Mouse (Mus musculus): ENCODE data around the gene Rab33b.
A peak's percentile ranks its signal among the peaks of the same experiment; 100 is the strongest.

Rab33b gene

GRCm38 (mm10) chr3:51517467-51517866, 33.7 kb downstream of the Rab33b start:
- no peak for DNase-seq

- no peak for DNase-seq
Observed at GRCm38 (mm10) chr3:51517878-51518762, 34.4 kb downstream of the Rab33b start.

GRCm38 (mm10) chr3:51518763-51519121, 35.0 kb downstream of the Rab33b start:
- no peak for DNase-seq

- DNase-seq, result no peak
Observed at GRCm38 (mm10) chr3:51521262-51521661, 37.5 kb downstream of the Rab33b start.

- no peak for DNase-seq
Observed at GRCm38 (mm10) chr3:51525186-51525785, 41.6 kb downstream of the Rab33b start.

DNA sequence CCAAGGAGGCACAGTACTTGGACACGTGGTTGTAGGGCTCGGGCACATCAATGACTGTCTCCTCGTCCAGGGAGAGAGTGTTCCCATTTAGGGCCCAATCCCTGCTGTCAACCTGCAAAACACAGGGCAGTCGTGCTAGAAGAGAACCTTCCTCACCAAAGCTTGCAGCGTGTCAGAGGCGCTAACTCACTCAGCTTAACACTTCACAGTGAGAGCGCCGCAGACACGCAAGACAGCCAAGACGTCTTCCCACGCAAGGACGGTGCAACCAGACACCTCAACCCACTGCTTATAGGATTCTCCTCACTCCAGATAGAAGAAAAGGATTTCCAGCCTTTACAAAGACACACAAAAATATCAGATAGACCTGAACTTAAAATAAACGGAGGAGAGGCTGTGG, 43.2 kb downstream of the Rab33b start:
- no peak for DNase-seq

GRCm38 (mm10) chr3:51531473-51532281, 48.0 kb downstream of the Rab33b start:
- peak; percentile 49 for DNase-seq

DNA sequence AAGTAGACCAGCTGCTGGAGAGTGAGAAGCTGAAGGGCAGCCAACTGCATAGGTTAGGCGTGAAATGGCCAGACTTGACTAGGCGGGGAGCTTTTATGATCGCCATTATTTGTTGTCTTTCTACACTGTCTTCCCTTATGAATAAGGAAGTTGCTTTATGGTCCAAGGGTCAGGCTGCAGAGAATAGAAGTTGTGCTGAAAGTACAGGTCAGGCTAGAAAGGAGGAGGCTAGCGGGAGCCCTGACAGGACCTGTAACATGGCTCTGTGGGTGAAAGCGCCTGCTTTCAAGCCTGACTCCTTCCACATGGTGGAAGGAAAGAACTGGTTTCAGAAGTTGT, 48.5 kb downstream of the Rab33b start:
- no peak for DNase-seq

DNA sequence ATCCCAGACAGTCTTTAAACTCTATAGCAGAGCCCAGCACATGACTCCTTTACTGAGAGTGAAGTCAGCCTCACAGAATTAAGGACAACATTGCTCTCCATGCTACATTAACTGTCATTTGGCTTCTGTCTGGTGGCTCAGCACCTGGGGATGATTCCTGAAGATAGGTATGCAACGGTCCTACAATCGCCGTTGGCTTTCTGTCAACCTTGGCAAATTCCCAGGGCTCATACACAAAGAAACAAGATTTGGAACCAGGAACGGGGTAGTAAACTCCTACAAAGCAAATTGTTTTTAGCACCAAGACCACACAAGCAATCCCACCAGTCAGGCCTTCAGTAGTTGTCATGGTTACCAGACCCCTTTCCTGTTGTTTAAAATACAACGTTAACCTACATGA, 49.9 kb downstream of the Rab33b start:
- no peak for DNase-seq

GRCm38 (mm10) chr3:51534013-51534412, 50.3 kb downstream of the Rab33b start:
- no peak for DNase-seq

GRCm38 (mm10) chr3:51539567-51540408, 56.1 kb downstream of the Rab33b start:
- peak; percentile 43 for DNase-seq

GRCm38 (mm10) chr3:51540659-51541058, 56.9 kb downstream of the Rab33b start:
- DNase-seq, result no peak

- DNase-seq, result no peak
Observed at GRCm38 (mm10) chr3:51544442-51545128, 60.9 kb downstream of the Rab33b start.
